In the genomic region with DNA sequence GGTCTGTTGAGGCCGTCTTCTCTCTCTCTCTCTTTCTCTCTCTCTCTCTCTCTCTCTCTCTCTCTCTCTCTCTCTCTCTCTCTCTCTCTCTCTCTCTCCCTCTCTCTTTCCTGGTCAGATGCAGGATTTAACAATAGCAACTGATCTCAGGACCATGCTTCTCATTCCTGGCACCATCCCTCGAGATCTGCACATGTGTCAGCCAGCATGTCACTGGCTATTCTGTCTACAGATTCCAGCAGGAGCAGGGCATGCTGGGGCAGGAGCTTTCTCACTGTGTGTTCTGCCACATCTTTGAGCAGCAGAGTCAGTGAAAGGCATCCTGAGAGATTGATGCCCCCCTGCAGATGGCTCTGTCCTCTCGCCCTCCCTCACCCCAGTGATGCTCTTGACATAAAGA, we compare ENCODE assay signal across 16 mouse cellular contexts.
A peak's percentile ranks its signal among the peaks of the same experiment; 100 is the strongest.
DNase-seq lines count a peak whose midpoint lies in the region; ATAC-seq and TF ChIP-seq lines count a peak whose summit lies in the region.
"Had no signal": no experiment of that assay in that cellular context is flagged by ENCODE, and none has a peak within 500 bp of the region (broad histone marks: within the 10 kb centered on the region; RNA-seq: fewer than 3 reads in every experiment).

No protein-coding gene starts in this region.

- no peaks in the 10 kb centered on the region for H3K9me3 ChIP-seq in midbrain, embryonic 10.5 days (replicated peaks)
- H3K9me3 ChIP-seq in midbrain, embryonic 15.5 days = no peaks in the 10 kb centered on the region
- no peaks in the 10 kb centered on the region for H3K9me3 ChIP-seq in heart, embryonic 16.5 days (replicated peaks; ENCODE audit: control insufficient read depth, low read length)
- H3K9me3 ChIP-seq in neural tube, embryonic 15.5 days (replicated peaks) = no peaks in the 10 kb centered on the region
- H3K9me3 ChIP-seq: embryonic facial prominence, embryonic 15.5 days; forebrain, embryonic 10.5 days; intestine, embryonic 15.5 days; limb, embryonic 15.5 days had no signal

- no peaks in the 10 kb centered on the region for H3K27me3 ChIP-seq in heart, adult 2 months (ENCODE audit: control insufficient read depth, insufficient read depth, low read length)
- H3K27me3 ChIP-seq in midbrain, embryonic 10.5 days (ENCODE audit: low read depth, poor library complexity, severe bottlenecking) = no peaks in the 10 kb centered on the region
- no peaks in the 10 kb centered on the region for H3K27me3 ChIP-seq in midbrain, embryonic 15.5 days (replicated peaks)
- H3K27me3 ChIP-seq in heart, embryonic 16.5 days (ENCODE audit: control insufficient read depth, insufficient read depth, low read length) = no peaks in the 10 kb centered on the region
- H3K27me3 ChIP-seq in neural tube, embryonic 15.5 days (replicated peaks) = no peaks in the 10 kb centered on the region
- H3K27me3 ChIP-seq: embryonic facial prominence, embryonic 15.5 days; intestine, embryonic 15.5 days; limb, embryonic 15.5 days had no signal

- intact Hi-C loops in heart, adult 2 months (cut with DNase I) = no loop called here

- no peak for ATAC-seq in midbrain, embryonic 15.5 days (replicated peaks)
- ATAC-seq in heart, embryonic 16.5 days (replicated peaks; ENCODE audit: extremely low read depth, insufficient read depth, low FRiP score) = peak; percentile 69; the same call in 1 of the 2 replicates
- ATAC-seq in neural tube, embryonic 15.5 days (ENCODE audit: low FRiP score) = no peak
- ATAC-seq: intestine, embryonic 15.5 days had no signal

- no peak overlapping the region for H3K4me3 ChIP-seq in heart, adult 2 months
- no peak overlapping the region for H3K4me3 ChIP-seq in midbrain, embryonic 10.5 days
- no peak overlapping the region for H3K4me3 ChIP-seq in midbrain, embryonic 15.5 days
- no peak overlapping the region for H3K4me3 ChIP-seq in heart, embryonic 16.5 days (ENCODE audit: low read length)
- no peak overlapping the region for H3K4me3 ChIP-seq in neural tube, embryonic 15.5 days (replicated peaks)
- H3K4me3 ChIP-seq: embryonic facial prominence, embryonic 15.5 days; forebrain, embryonic 10.5 days; intestine, embryonic 15.5 days; limb, embryonic 15.5 days; myocyte had no signal

- WGBS in heart, adult 2 months = 62% methylated on average over 3 of the region's 3 CpGs
- WGBS in midbrain, embryonic 10.5 days = 51% methylated on average over 3 of the region's 3 CpGs
- 39% methylated on average over 3 of the region's 3 CpGs for whole genome bisulfite sequencing in midbrain, embryonic 15.5 days
- 42% methylated on average over 3 of the region's 3 CpGs for WGBS in heart, embryonic 16.5 days
- WGBS in neural tube, embryonic 15.5 days = 37% methylated on average over 3 of the region's 3 CpGs

- no peak overlapping the region for H3K27ac ChIP-seq in heart, adult 2 months
- peak overlapping the region; percentile 33; the same call in 1 of the 2 replicates for H3K27ac ChIP-seq in midbrain, embryonic 10.5 days (replicated peaks)
- H3K27ac ChIP-seq in midbrain, embryonic 15.5 days = no peak overlapping the region
- peak overlapping the region; percentile 12; the same call in 1 of the 2 replicates for H3K27ac ChIP-seq in heart, embryonic 16.5 days (ENCODE audit: low read length)
- H3K27ac ChIP-seq in neural tube, embryonic 15.5 days (replicated peaks) = 0 out of 2 replicates have a peak overlapping the region, but pooled peaks have one; percentile 9
- H3K27ac ChIP-seq: embryonic facial prominence, embryonic 15.5 days; forebrain, embryonic 10.5 days; intestine, embryonic 15.5 days; limb, embryonic 15.5 days had no signal

- H3K4me2 ChIP-seq in midbrain, embryonic 15.5 days = no peak overlapping the region
- no peak overlapping the region for H3K4me2 ChIP-seq in heart, embryonic 16.5 days (ENCODE audit: low read depth, low read length)
- H3K4me2 ChIP-seq in neural tube, embryonic 15.5 days = no peak overlapping the region
- H3K4me2 ChIP-seq: embryonic facial prominence, embryonic 15.5 days; intestine, embryonic 15.5 days; limb, embryonic 15.5 days had no signal

- H3K4me1 ChIP-seq in heart, adult 2 months (ENCODE audit: control insufficient read depth, insufficient read depth, low read length) = no peaks in the 10 kb centered on the region
- peaks cover 7% of the 10 kb centered on the region for H3K4me1 ChIP-seq in midbrain, embryonic 10.5 days
- peaks cover 7% of the 10 kb centered on the region; the same call in 1 of the 2 replicates for H3K4me1 ChIP-seq in midbrain, embryonic 15.5 days
- H3K4me1 ChIP-seq in heart, embryonic 16.5 days (ENCODE audit: control insufficient read depth, insufficient read depth, low read length) = 0 out of 2 replicates have a peak, but pooled peaks cover 9% of the 10 kb centered on the region
- H3K4me1 ChIP-seq in neural tube, embryonic 15.5 days = peaks cover 4% of the 10 kb centered on the region; the same call in 1 of the 2 replicates
- H3K4me1 ChIP-seq: intestine, embryonic 15.5 days had no signal

- TF ChIP-seq POLR2A in heart, adult 2 months (IDR thresholded peaks at IDR 0.05; ENCODE audit: insufficient read depth, low read depth, low read length) = no peak

- TF ChIP-seq EP300 in heart, adult 2 months (IDR thresholded peaks at IDR 0.05; ENCODE audit: insufficient read depth, low read depth, low read length) = 0 out of 2 replicates have a peak, but pooled peaks have one; percentile 41

- no peak for TF ChIP-seq CTCF in heart, adult 2 months (IDR thresholded peaks at IDR 0.05)

- no peaks in the 10 kb centered on the region for H3K79me2 ChIP-seq in heart, adult 2 months (replicated peaks; ENCODE audit: control insufficient read depth, insufficient read depth, low read length)

- peak in 1 of 2 experiments; percentile 40 for DNase-seq in heart, adult 2 months
- DNase-seq in heart, adult 9 months (ENCODE audit: low spot score in 2 of 2) = no peak
- DNase-seq in midbrain, embryonic 10.5 days (ENCODE audit: low spot score) = no peak
- DNase-seq in urinary bladder, adult 18-20 months (ENCODE audit: low spot score in 2 of 2) = no peak
- DNase-seq: adrenal gland, adult 8-10 months; cerebellum, adult 11 months; cerebellum, postnatal 36 days; thymus, postnatal 14 days had no signal

- H3K36me3 ChIP-seq in heart, adult 2 months (ENCODE audit: control insufficient read depth, insufficient read depth, low read length) = no peaks in the 10 kb centered on the region
- no peaks in the 10 kb centered on the region for H3K36me3 ChIP-seq in midbrain, embryonic 10.5 days
- H3K36me3 ChIP-seq in midbrain, embryonic 15.5 days (replicated peaks) = no peaks in the 10 kb centered on the region
- H3K36me3 ChIP-seq in heart, embryonic 16.5 days (ENCODE audit: control insufficient read depth, insufficient read depth) = no peaks in the 10 kb centered on the region
- H3K36me3 ChIP-seq in neural tube, embryonic 15.5 days = no peaks in the 10 kb centered on the region
- H3K36me3 ChIP-seq: embryonic facial prominence, embryonic 15.5 days; forebrain, embryonic 10.5 days; intestine, embryonic 15.5 days; limb, embryonic 15.5 days had no signal

- H3K9ac ChIP-seq in heart, adult 2 months (ENCODE audit: low read depth, low read length) = no peak overlapping the region
- no peak overlapping the region for H3K9ac ChIP-seq in midbrain, embryonic 15.5 days
- H3K9ac ChIP-seq in heart, embryonic 16.5 days (ENCODE audit: low read length) = no peak overlapping the region
- no peak overlapping the region for H3K9ac ChIP-seq in neural tube, embryonic 15.5 days (replicated peaks)
- H3K9ac ChIP-seq: embryonic facial prominence, embryonic 15.5 days; intestine, embryonic 15.5 days; limb, embryonic 15.5 days had no signal

Comparison
In these comparisons a context has a peak if more than half of its experiments do, and no peak if none do; other contexts are left out.
1. H3K27ac ChIP-seq: peak in midbrain, embryonic 10.5 days (single experiment), heart, embryonic 16.5 days (single experiment) and neural tube, embryonic 15.5 days (single experiment); none in heart, adult 2 months (single experiment) and midbrain, embryonic 15.5 days (single experiment).